Mouse (Mus musculus) midbrain, embryonic 15.5 days (tissue): ENCODE data around the gene Ankef1. TPM values are rescaled to one million over a fixed set of nuclear protein-coding genes. Genes with fewer than 3 reads are reported as not detected.

Source experiments
- ATAC-seq: fragments of 200-750 bp; cut with Nextera tagmentation; replicated peaks from 2 replicates; pipeline ENCODE4 v1.8.0; 2017; ENCODE audit warnings: moderate TSS enrichment
- H3K27ac ChIP-seq: fragments of 300-500 bp; sonication (generic); 2 replicates; pipeline ENCODE4 v1.5.1; 2015; ENCODE audit warnings: mild to moderate bottlenecking, inconsistent platforms
- H3K27me3 ChIP-seq: fragments of 300-500 bp; sonication (generic); replicated peaks from 2 replicates; pipeline ENCODE4 v1.6.1; 2015; ENCODE audit warnings: inconsistent platforms
- H3K36me3 ChIP-seq: fragments of 300-500 bp; sonication (generic); replicated peaks from 2 replicates; pipeline ENCODE4 v1.6.1; 2015; ENCODE audit warnings: inconsistent platforms
- H3K4me1 ChIP-seq: fragments of 300-500 bp; sonication (generic); 2 replicates; pipeline ENCODE4 v1.6.1; 2015; ENCODE audit warnings: inconsistent platforms
- H3K4me2 ChIP-seq: fragments of 300-500 bp; sonication (generic); 2 replicates; pipeline ENCODE4 v1.6.1; 2015; ENCODE audit warnings: inconsistent platforms, mild to moderate bottlenecking, moderate library complexity
- H3K4me3 ChIP-seq: fragments of 300-500 bp; sonication (generic); 2 replicates; pipeline ENCODE4 v1.5.1; 2015; ENCODE audit warnings: mild to moderate bottlenecking, inconsistent platforms
- H3K9ac ChIP-seq: fragments of 300-500 bp; sonication (generic); 2 replicates; pipeline ENCODE4 v1.6.1; 2015; ENCODE audit warnings: mild to moderate bottlenecking, inconsistent platforms
- H3K9me3 ChIP-seq: fragments of 300-500 bp; sonication (generic); 2 replicates; pipeline ENCODE4 v1.6.1; 2016; ENCODE audit warnings: inconsistent platforms
- WGBS: fragments of 180-500 bp; shearing (Covaris S2); methylation state at CpG from one replicate; pipeline ENCODE4 v1.1.7; 2015; ENCODE audit warnings: mixed read lengths; 5-methylcytosine and 5-hydroxymethylcytosine counted together
- polyA plus RNA-seq: library from polyadenylated mRNA; unstranded; fragments of >200 nt; fragmentation: Nextera tagmentation; extraction: Ambion mirVana; gene quantifications from 2 replicates; pipeline ENCODE4 v1.2.1, GENCODE M21; 2015

The Ankef1 gene
- 0.69 and 1.1 TPM in 2 replicates for polyA plus RNA-seq

DNA sequence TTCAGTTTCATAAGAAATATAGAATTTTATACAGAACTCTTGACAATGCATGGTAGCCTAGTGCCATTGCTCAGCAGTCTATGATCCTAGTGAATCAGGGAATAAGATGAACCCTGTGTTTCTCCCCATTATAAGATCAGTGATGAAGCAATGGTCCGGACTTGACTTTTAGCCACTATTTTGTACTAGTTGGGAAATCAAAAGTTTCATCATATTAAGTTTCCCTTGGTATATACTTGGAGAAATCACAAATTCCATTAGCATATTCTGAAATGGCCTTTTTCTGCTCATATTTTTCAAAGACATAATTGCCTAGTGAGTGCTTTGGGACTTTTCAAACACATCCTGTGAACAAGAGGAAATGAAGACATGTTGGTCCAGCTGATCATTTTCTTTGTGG lies at the start of gene Ankef1:
Gene Ankef1, plus strand, starts transcription at position 260 of the 400 bp plus-strand sequence.
- Histone ChIP-seq H3K36me3 (no peaks in the 10 kb centered on the region), H3K27ac (no peak within 1 kb of the TSS), H3K4me3 (no peak within 1 kb of the TSS), H3K4me2 (no peak within 1 kb of the TSS), H3K4me1 (no peaks in the 10 kb centered on the region), H3K9ac (no peak within 1 kb of the TSS), H3K27me3 (no peaks in the 10 kb centered on the region), H3K9me3 (no peaks in the 10 kb centered on the region)
- ATAC-seq: no peak
- WGBS: 100% methylated on average over 1 of the region's 1 CpGs

DNA sequence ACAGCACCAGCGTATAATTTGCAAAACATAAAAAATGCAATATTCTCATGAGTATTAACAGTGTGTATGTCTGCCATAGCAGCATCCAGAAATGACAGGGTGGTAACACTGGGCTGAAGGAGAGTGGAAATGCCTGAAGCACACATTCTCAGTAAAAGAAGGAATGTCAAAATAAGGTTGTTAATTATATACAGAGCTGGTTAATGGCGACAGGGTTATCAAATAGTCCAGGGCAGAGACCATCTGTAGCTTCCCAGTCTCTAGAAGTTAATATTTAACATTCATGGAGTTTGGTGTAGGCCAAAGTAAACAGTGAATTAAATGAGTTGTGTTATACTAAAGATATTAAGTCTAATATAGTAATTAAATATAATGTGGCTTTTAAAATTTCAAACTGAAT lies 45.2 kb upstream of the Ankef1 start:
- Histone ChIP-seq H3K4me3 (no peak overlapping the region), H3K9ac (no peak overlapping the region), H3K27ac (no peak overlapping the region), H3K4me1 (no peaks in the 10 kb centered on the region), H3K4me2 (no peak overlapping the region), H3K27me3 (no peaks in the 10 kb centered on the region), H3K9me3 (no peaks in the 10 kb centered on the region), H3K36me3 (no peaks in the 10 kb centered on the region)
- no peak for ATAC-seq
- WGBS: 72% methylated on average over 2 of the region's 2 CpGs

DNA sequence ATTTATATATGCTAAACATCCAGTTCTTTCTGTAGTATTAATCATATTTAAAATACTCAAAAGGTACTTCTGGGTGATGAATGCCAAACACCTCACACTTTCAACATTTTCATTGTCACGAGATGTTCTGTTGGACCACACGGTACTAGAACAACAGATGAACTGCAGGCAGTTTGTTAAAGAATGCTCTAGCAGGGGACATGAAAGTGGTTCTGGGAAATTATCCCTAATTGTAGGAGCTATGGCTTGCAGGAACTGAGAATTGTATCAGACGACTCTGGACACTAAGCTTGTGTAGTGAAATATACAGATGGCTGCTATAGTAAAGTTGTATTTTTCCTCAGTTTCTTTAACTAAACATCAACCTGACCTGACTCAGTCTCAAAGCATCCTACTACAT lies 44.8 kb upstream of the Ankef1 start:
- Histone ChIP-seq H3K9me3 (no peaks in the 10 kb centered on the region), H3K4me1 (no peaks in the 10 kb centered on the region), H3K9ac (no peak overlapping the region), H3K4me3 (no peak overlapping the region), H3K27ac (no peak overlapping the region), H3K4me2 (no peak overlapping the region), H3K36me3 (no peaks in the 10 kb centered on the region), H3K27me3 (no peaks in the 10 kb centered on the region)
- ATAC-seq: no peak
- 83% methylated on average over 3 of the region's 3 CpGs for WGBS

- H3K27ac ChIP-seq: no peak overlapping the region
- whole genome bisulfite sequencing: 69% methylated on average over 3 of the region's 3 CpGs
- no peak overlapping the region for H3K4me2 ChIP-seq
- H3K4me1 ChIP-seq: no peaks in the 10 kb centered on the region
- no peaks in the 10 kb centered on the region for H3K9me3 ChIP-seq
- no peak overlapping the region for H3K9ac ChIP-seq
- H3K36me3 ChIP-seq: no peaks in the 10 kb centered on the region
- no peak for ATAC-seq
- no peaks in the 10 kb centered on the region for H3K27me3 ChIP-seq
- H3K4me3 ChIP-seq: no peak overlapping the region
Measured at GRCm38 (mm10) chr2:136477656-136478055, 24.1 kb upstream of the Ankef1 start.

DNA sequence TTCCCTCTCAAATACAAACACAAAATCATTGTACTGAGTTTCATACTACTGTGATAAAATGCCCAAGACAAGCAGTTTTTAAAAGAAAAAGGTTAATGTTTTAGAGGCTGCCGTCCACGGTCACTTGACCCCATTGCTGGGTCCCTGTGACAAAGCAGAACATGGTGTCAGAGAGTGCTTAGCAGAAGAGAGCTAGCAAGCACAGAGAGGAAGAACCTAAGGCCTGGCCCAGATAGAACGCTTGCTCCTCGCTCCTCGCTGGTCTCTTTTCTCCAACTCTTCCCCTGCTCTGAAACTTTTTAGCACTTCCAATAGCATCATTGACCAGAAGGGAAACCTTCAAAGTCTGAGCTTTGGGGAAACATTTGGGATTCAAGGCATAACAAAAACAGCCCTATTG lies 19.4 kb upstream of the Ankef1 start:
- no peaks in the 10 kb centered on the region for H3K4me1 ChIP-seq
- H3K9ac ChIP-seq: no peak overlapping the region
- no peaks in the 10 kb centered on the region for H3K27me3 ChIP-seq
- H3K36me3 ChIP-seq: no peaks in the 10 kb centered on the region
- 75% methylated on average over 5 of the region's 5 CpGs for WGBS
- no peak overlapping the region for H3K4me3 ChIP-seq
- no peak overlapping the region for H3K27ac ChIP-seq
- no peak overlapping the region for H3K4me2 ChIP-seq
- no peak for ATAC-seq
- no peaks in the 10 kb centered on the region for H3K9me3 ChIP-seq

GRCm38 (mm10) chr2:136483058-136483457 lies 18.7 kb upstream of the Ankef1 start:
- H3K9me3 ChIP-seq: no peaks in the 10 kb centered on the region
- no peak overlapping the region for H3K4me2 ChIP-seq
- no peaks in the 10 kb centered on the region for H3K4me1 ChIP-seq
- H3K36me3 ChIP-seq: no peaks in the 10 kb centered on the region
- 76% methylated on average over 3 of the region's 3 CpGs for WGBS
- H3K27ac ChIP-seq: no peak overlapping the region
- H3K4me3 ChIP-seq: no peak overlapping the region
- no peaks in the 10 kb centered on the region for H3K27me3 ChIP-seq
- H3K9ac ChIP-seq: no peak overlapping the region
- no peak for ATAC-seq

DNA sequence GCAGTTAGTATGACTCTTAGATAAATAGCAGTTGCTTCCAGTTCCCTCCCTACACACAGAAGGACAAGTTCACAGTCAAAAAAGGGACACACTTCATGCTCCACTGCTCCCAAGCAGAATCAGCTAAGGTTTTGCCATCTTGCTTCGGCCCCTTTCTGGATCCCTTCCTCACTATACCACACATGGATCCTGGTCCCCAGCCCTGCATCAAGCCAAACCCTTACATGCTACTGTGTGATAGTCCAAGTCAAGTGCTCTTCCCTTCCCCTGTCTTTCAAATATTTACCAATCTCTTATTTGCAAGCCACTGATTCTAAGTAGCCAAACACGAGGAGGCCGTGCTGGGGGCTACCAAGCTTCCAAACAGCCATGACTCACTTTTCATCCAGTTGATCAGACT lies 16.8 kb upstream of the Ankef1 start:
- no peak overlapping the region for H3K27ac ChIP-seq
- H3K4me1 ChIP-seq: no peaks in the 10 kb centered on the region
- no peak overlapping the region for H3K9ac ChIP-seq
- 71% methylated on average over 3 of the region's 3 CpGs for WGBS
- no peak for ATAC-seq
- H3K27me3 ChIP-seq: no peaks in the 10 kb centered on the region
- H3K9me3 ChIP-seq: no peaks in the 10 kb centered on the region
- H3K4me2 ChIP-seq: no peak overlapping the region
- H3K4me3 ChIP-seq: no peak overlapping the region
- no peaks in the 10 kb centered on the region for H3K36me3 ChIP-seq

DNA sequence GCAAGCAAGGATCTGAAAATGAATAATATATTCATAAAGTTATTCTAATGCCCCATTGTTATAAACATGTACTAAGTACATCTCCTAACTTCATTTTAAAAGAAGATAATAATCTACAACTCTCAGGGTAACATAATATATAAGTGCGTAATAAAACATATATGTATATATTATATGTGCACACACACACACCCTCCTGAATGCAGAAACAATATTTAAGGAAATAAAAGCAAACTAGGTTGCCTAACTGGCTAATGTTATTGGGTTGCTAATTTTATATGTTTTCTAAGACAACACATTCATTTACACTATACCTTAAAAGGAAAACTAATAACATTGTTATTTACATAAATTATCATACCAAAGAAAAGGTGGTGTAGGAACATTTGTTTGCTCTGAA lies 16.3 kb upstream of the Ankef1 start:
- Histone ChIP-seq H3K4me1 (no peaks in the 10 kb centered on the region), H3K9me3 (no peaks in the 10 kb centered on the region), H3K27me3 (no peaks in the 10 kb centered on the region), H3K4me3 (no peak overlapping the region), H3K4me2 (no peak overlapping the region), H3K36me3 (no peaks in the 10 kb centered on the region), H3K27ac (no peak overlapping the region), H3K9ac (no peak overlapping the region)
- ATAC-seq: peak; percentile 29
- 91% methylated on average over 1 of the region's 1 CpGs for WGBS

GRCm38 (mm10) chr2:136485815-136486619 lies 15.7 kb upstream of the Ankef1 start:
- Histone ChIP-seq H3K27me3 (no peaks in the 10 kb centered on the region), H3K4me2 (no peak overlapping the region), H3K4me1 (no peaks in the 10 kb centered on the region), H3K36me3 (no peaks in the 10 kb centered on the region), H3K9ac (no peak overlapping the region), H3K9me3 (no peaks in the 10 kb centered on the region), H3K27ac (0 out of 2 replicates have a peak overlapping the region, but pooled peaks have one; percentile 2), H3K4me3 (no peak overlapping the region)
- peak; percentile 92 for ATAC-seq
- 13% methylated on average over 6 of the region's 6 CpGs for WGBS

GRCm38 (mm10) chr2:136486986-136487385 lies 14.7 kb upstream of the Ankef1 start:
- no peaks in the 10 kb centered on the region for H3K9me3 ChIP-seq
- no peaks in the 10 kb centered on the region for H3K36me3 ChIP-seq
- WGBS: 67% methylated on average over 5 of the region's 5 CpGs
- H3K4me1 ChIP-seq: no peaks in the 10 kb centered on the region
- H3K27me3 ChIP-seq: no peaks in the 10 kb centered on the region
- no peak overlapping the region for H3K9ac ChIP-seq
- ATAC-seq: no peak
- H3K4me3 ChIP-seq: no peak overlapping the region
- no peak overlapping the region for H3K4me2 ChIP-seq
- no peak overlapping the region for H3K27ac ChIP-seq

DNA sequence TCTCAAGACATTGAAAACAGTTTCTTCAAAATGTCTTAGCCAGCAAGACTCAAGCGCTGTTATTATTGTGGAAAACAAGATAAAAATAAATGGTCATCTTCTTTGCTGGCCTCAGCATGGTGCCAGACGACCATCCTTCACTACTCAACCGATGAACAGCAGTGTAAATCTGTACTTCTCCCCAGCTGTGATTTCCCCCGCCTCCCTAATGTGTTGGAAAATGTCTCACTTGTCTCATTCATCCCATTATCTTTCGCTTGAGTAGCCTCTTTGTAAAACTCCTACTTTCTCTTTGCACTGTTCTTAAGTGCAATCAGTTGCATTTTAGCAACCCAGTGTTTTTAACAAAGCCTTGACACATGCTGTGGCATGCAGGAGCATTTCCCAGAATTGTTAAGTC lies 9.4 kb downstream of the Ankef1 start:
- no peaks in the 10 kb centered on the region for H3K9me3 ChIP-seq
- 15% methylated on average over 5 of the region's 5 CpGs for WGBS
- no peak overlapping the region for H3K9ac ChIP-seq
- no peak overlapping the region for H3K4me2 ChIP-seq
- H3K27me3 ChIP-seq: no peaks in the 10 kb centered on the region
- ATAC-seq: no peak
- H3K27ac ChIP-seq: no peak overlapping the region
- H3K36me3 ChIP-seq: no peaks in the 10 kb centered on the region
- no peak overlapping the region for H3K4me3 ChIP-seq
- H3K4me1 ChIP-seq: no peaks in the 10 kb centered on the region

DNA sequence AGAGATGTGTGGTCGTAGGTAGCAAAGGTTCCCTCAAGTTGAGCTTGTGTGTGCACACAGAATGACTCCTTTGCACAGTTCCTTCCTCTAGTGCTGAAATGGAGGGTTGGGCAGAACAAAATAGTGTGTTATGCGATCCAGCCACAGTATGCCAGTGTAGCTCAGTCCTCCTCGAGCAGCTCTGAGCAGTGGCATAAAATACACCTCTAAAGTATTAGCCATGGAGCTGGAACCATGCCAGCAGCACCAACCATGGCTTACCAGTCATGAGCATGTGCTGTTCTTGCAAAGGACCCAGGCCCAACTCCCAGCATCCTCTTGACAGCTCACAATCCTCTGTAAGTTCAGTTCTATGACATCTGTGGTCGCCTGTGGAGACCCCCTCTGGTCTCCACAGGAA lies 10.0 kb downstream of the Ankef1 start:
- 69% methylated on average over 4 of the region's 4 CpGs for WGBS

DNA sequence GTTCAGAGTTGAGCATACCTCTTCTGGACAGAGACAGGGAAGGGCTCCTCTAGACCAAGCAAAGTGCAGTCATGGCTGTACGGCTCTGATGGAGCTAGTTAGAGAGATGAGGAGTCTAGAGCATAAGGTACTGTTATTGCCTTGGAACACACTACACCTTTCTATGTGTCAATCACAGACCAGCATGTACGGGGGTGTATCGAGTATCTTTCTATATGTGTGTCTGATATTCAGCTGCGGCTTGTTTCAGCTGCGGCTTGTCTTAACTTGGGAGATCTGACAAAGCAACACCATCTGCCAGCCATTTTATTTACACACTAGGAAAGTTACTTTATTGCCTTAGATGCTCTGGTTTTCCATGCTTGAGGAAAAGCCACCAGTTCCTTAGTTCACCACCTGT lies 11.1 kb downstream of the Ankef1 start:
- Histone ChIP-seq H3K27me3 (no peaks in the 10 kb centered on the region), H3K36me3 (no peaks in the 10 kb centered on the region), H3K9ac (no peak overlapping the region), H3K27ac (no peak overlapping the region), H3K4me3 (no peak overlapping the region), H3K4me1 (no peaks in the 10 kb centered on the region), H3K4me2 (no peak overlapping the region), H3K9me3 (no peaks in the 10 kb centered on the region)
- whole genome bisulfite sequencing: 95% methylated on average over 5 of the region's 5 CpGs
- no peak for ATAC-seq

More for the DNA sequence above, 10.0 kb downstream of the Ankef1 start:
- H3K4me1 ChIP-seq: no peaks in the 10 kb centered on the region
- H3K4me2 ChIP-seq: no peak overlapping the region
- H3K36me3 ChIP-seq: no peaks in the 10 kb centered on the region
- H3K9me3 ChIP-seq: no peaks in the 10 kb centered on the region
- ATAC-seq: no peak
- no peak overlapping the region for H3K9ac ChIP-seq
- no peaks in the 10 kb centered on the region for H3K27me3 ChIP-seq
- no peak overlapping the region for H3K4me3 ChIP-seq
- no peak overlapping the region for H3K27ac ChIP-seq
